Mouse (Mus musculus) stomach, postnatal 0 days (tissue): ENCODE data around the gene E2f4.

ENCODE experiments used
- CTCF ChIP-seq: IDR thresholded peaks from 2 replicates; pipeline ENCODE4 v1.5.1; 2016; ENCODE audit warnings: antibody characterized with exemption, low read depth, mild to moderate bottlenecking, moderate library complexity
- EP300 ChIP-seq: optimal IDR thresholded peaks from 2 replicates; pipeline ENCODE3; 2016; ENCODE audit warnings: antibody characterized with exemption

GRCm38 (mm10) chr8:105325641-105326093, 28.2 kb downstream of the E2f4 start:
- no peak for TF ChIP-seq EP300
- no peak for TF ChIP-seq CTCF
